Mouse (Mus musculus) mammary gland, adult 2 months (tissue): ENCODE measurements around the gene Zfp93. TPM values are rescaled to one million over a fixed set of nuclear protein-coding genes. Genes with fewer than 3 reads are reported as not detected.

ENCODE experiments used
- polyA plus RNA-seq: library from polyadenylated mRNA; depleted of rRNA; stranded (reverse); fragments of >200 nt; gene quantifications from 2 replicates; pipeline ENCODE4 v1.2.3, GENCODE M21; 2012; ENCODE audit warnings: low replicate concordance; rRNA removed

Gene Zfp93
- polyA plus RNA-seq: 1.2 and 2.0 TPM in 2 replicates

GRCm38 (mm10) chr7:24270288-24270672 is at the start of gene Zfp93:
TSS of gene Zfp93 (plus strand) at chr7:24270420.

GRCm38 (mm10) chr7:24237040-24237791 is 33.0 kb upstream of the Zfp93 start, which contains the start of gene Zfp109:
TSS of gene Zfp109 (minus strand) at chr7:24237560.

GRCm38 (mm10) chr7:24254633-24255474 is 15.4 kb upstream of the Zfp93 start, which contains the start of gene Zfp108:
TSS of gene Zfp108 (plus strand) at chr7:24254794.

GRCm38 (mm10) chr7:24300771-24301282 is 30.6 kb downstream of the Zfp93 start, which contains the start of gene Zfp61:
TSS of gene Zfp61 (minus strand) at chr7:24301232.

GRCm38 (mm10) chr7:24316567-24317092 is 46.4 kb downstream of the Zfp93 start, which contains the start of gene Zfp94:
TSS of gene Zfp94 (minus strand) at chr7:24316666.

Other genes with a start within 250 kb of the Zfp93 start
- not detected in 2 replicates for gene Vmn1r183, start 217.2 kb upstream of the Zfp93 start, polyA plus RNA-seq
- 10.7 and 14.6 TPM in 2 replicates for gene Zfp180, start 188.5 kb upstream of the Zfp93 start, polyA plus RNA-seq
- gene Zfp112, start 158.1 kb upstream of the Zfp93 start, polyA plus RNA-seq: 1.1 and 2.0 TPM in 2 replicates
- gene Zfp235, start 136.3 kb upstream of the Zfp93 start, polyA plus RNA-seq: 7.0 and 8.8 TPM in 2 replicates
- 0.39 and 0.66 TPM in 2 replicates for gene Zfp114, start 95.4 kb upstream of the Zfp93 start, polyA plus RNA-seq
- 1.3 and 2.8 TPM in 2 replicates for gene Zfp111, start 59.0 kb upstream of the Zfp93 start, polyA plus RNA-seq
- gene Zfp109, start 32.9 kb upstream of the Zfp93 start, polyA plus RNA-seq: 0.81 and 1.4 TPM in 2 replicates
- gene Zfp108, start 15.6 kb upstream of the Zfp93 start, polyA plus RNA-seq: 0.42 and 0.96 TPM in 2 replicates
- 3.0 and 5.6 TPM in 2 replicates for gene Zfp61, start 30.8 kb downstream of the Zfp93 start, polyA plus RNA-seq
- 4.3 and 7.8 TPM in 2 replicates for gene Zfp94, start 46.2 kb downstream of the Zfp93 start, polyA plus RNA-seq
- gene Tescl, start 63.5 kb downstream of the Zfp93 start, polyA plus RNA-seq: not detected in 2 replicates
- 0.16 and 2.8 TPM in 2 replicates for gene Lypd5, start 78.8 kb downstream of the Zfp93 start, polyA plus RNA-seq
- 35.8 and 76.3 TPM in 2 replicates for gene Kcnn4, start 99.8 kb downstream of the Zfp93 start, polyA plus RNA-seq
- 64.5 and 74.1 TPM in 2 replicates for gene Smg9, start 129.2 kb downstream of the Zfp93 start, polyA plus RNA-seq
- gene Irgc1, start 181.9 kb downstream of the Zfp93 start, polyA plus RNA-seq: 1.1 and 4.1 TPM in 2 replicates
- 14.8 and 26.7 TPM in 2 replicates for gene Plaur, start 192.1 kb downstream of the Zfp93 start, polyA plus RNA-seq
- gene Cadm4, start 211.6 kb downstream of the Zfp93 start, polyA plus RNA-seq: 12.6 and 19.7 TPM in 2 replicates
- 4.9 and 17.5 TPM in 2 replicates for gene Zfp428, start 236.6 kb downstream of the Zfp93 start, polyA plus RNA-seq
- not detected in 2 replicates for gene AC161166.1, start 242.0 kb downstream of the Zfp93 start, polyA plus RNA-seq